Comparison of ENCODE assay signal across 8 mouse cellular contexts in the genomic region with DNA sequence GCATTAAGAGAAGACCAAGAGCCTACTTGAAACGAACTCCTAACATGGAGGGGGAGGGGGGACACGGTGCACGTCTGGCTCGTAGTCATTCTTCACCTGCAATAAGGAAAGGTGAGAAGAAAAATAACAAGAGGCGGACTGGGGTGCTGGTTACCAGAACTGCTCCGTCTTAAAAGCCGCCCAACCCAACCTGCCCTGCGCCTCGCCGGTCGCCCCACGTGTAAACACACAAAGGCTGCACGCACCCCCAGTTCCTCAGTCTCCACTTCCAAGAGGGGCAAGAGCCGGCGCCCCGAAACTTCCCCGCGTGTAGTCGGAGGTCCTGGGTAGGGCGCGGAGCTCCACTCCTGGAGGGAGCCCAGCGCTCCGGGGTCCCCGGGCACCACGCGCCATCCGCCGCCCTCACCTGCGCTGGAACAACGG. TPM values are rescaled to one million over a fixed set of nuclear protein-coding genes. Genes with fewer than 3 reads are reported as not detected.
DNase-seq lines count a peak whose midpoint lies in the region; ATAC-seq and TF ChIP-seq lines count a peak whose summit lies in the region.

No protein-coding gene starts in this region.

- no peak; the same call in none of the 2 replicates for ATAC-seq in heart, embryonic 12.5 days (ENCODE audit: insufficient number of reproducible peaks, low FRiP score)
- no peak for ATAC-seq in embryonic facial prominence, embryonic 15.5 days (ENCODE audit: insufficient number of reproducible peaks, low FRiP score, low TSS enrichment, low read depth)
- peak; percentile 18 for ATAC-seq in liver, embryonic 11.5 days (replicated peaks; ENCODE audit: low FRiP score)
- ATAC-seq in stomach, postnatal 0 days (ENCODE audit: low FRiP score, low TSS enrichment): no peak; the same call in 1 of the 2 replicates

- H3K4me3 ChIP-seq in heart, embryonic 12.5 days: peak overlapping the region; percentile 66
- peak overlapping the region; percentile 77 for H3K4me3 ChIP-seq in embryonic facial prominence, embryonic 15.5 days (replicated peaks)
- peak overlapping the region; percentile 97 for H3K4me3 ChIP-seq in liver, embryonic 11.5 days (ENCODE audit: low read depth, low read length)
- H3K4me3 ChIP-seq in stomach, postnatal 0 days (ENCODE audit: low read depth, low read length): peak overlapping the region; percentile 82

- no peak for TF ChIP-seq CTCF in stomach, postnatal 0 days (IDR thresholded peaks at IDR 0.05; ENCODE audit: low read depth)

- peaks cover 24% of the 10 kb centered on the region for H3K4me1 ChIP-seq in heart, embryonic 12.5 days (replicated peaks)
- H3K4me1 ChIP-seq in embryonic facial prominence, embryonic 15.5 days: peaks cover 7% of the 10 kb centered on the region; the same call in 1 of the 2 replicates
- peaks cover 16% of the 10 kb centered on the region for H3K4me1 ChIP-seq in liver, embryonic 11.5 days (replicated peaks; ENCODE audit: control insufficient read depth, insufficient read depth, low read length)
- 0 out of 2 replicates have a peak, but pooled peaks cover 2% of the 10 kb centered on the region for H3K4me1 ChIP-seq in stomach, postnatal 0 days (replicated peaks; ENCODE audit: control insufficient read depth, insufficient read depth)

- H3K9me3 ChIP-seq in heart, embryonic 12.5 days (replicated peaks): no peaks in the 10 kb centered on the region
- no peaks in the 10 kb centered on the region for H3K9me3 ChIP-seq in embryonic facial prominence, embryonic 15.5 days (replicated peaks)
- H3K9me3 ChIP-seq in liver, embryonic 11.5 days (ENCODE audit: control insufficient read depth, low read length): no peaks in the 10 kb centered on the region
- H3K9me3 ChIP-seq in stomach, postnatal 0 days (ENCODE audit: control insufficient read depth, low read length): no peaks in the 10 kb centered on the region

- peak overlapping the region; percentile 82 for H3K4me2 ChIP-seq in heart, embryonic 12.5 days
- peak overlapping the region; percentile 86 for H3K4me2 ChIP-seq in embryonic facial prominence, embryonic 15.5 days (replicated peaks)
- peak overlapping the region; percentile 86 for H3K4me2 ChIP-seq in liver, embryonic 11.5 days
- H3K4me2 ChIP-seq in stomach, postnatal 0 days (replicated peaks; ENCODE audit: low read depth): peak overlapping the region; percentile 94

- no peak for TF ChIP-seq EP300 in stomach, postnatal 0 days (optimal IDR thresholded peaks at IDR 0.05)

- DNase-seq in heart, adult 8-10 months (ENCODE audit: low spot score): no peak
- peak; percentile 83 for DNase-seq in A20 (ENCODE audit: low read depth, low spot score)
- no peak for DNase-seq in liver, embryonic 11.5 days (ENCODE audit: low spot score)
- DNase-seq in stomach, postnatal 0 days (ENCODE audit: low spot score): no peak
- no peak for DNase-seq in left cerebral cortex, adult 18-20 months (ENCODE audit: low spot score in 2 of 2)
- DNase-seq in spleen, adult 18-20 months: no peak

- H3K27ac ChIP-seq in heart, embryonic 12.5 days (ENCODE audit: poor library complexity, severe bottlenecking): peak overlapping the region; percentile 95
- H3K27ac ChIP-seq in embryonic facial prominence, embryonic 15.5 days (replicated peaks): peak overlapping the region; percentile 92
- peak overlapping the region; percentile 96 for H3K27ac ChIP-seq in liver, embryonic 11.5 days (ENCODE audit: low read depth, low read length)
- peak overlapping the region; percentile 95 for H3K27ac ChIP-seq in stomach, postnatal 0 days (replicated peaks)

- 0% methylated on average over 30 of the region's 30 CpGs for WGBS in heart, embryonic 12.5 days
- WGBS in embryonic facial prominence, embryonic 15.5 days: under 1% methylated on average over 30 of the region's 30 CpGs
- under 1% methylated on average over 30 of the region's 30 CpGs for WGBS in liver, embryonic 11.5 days
- under 1% methylated on average over 30 of the region's 30 CpGs for WGBS in stomach, postnatal 0 days

- no peaks in the 10 kb centered on the region for H3K27me3 ChIP-seq in heart, embryonic 12.5 days (replicated peaks)
- H3K27me3 ChIP-seq in embryonic facial prominence, embryonic 15.5 days: no peaks in the 10 kb centered on the region
- H3K27me3 ChIP-seq in liver, embryonic 11.5 days (replicated peaks; ENCODE audit: control insufficient read depth, insufficient read depth, low read length): no peaks in the 10 kb centered on the region
- H3K27me3 ChIP-seq in stomach, postnatal 0 days (ENCODE audit: control insufficient read depth, insufficient read depth, low read length): no peaks in the 10 kb centered on the region

- peaks cover 7% of the 10 kb centered on the region for H3K36me3 ChIP-seq in heart, embryonic 12.5 days
- H3K36me3 ChIP-seq in embryonic facial prominence, embryonic 15.5 days: no peaks in the 10 kb centered on the region
- H3K36me3 ChIP-seq in liver, embryonic 11.5 days (ENCODE audit: control insufficient read depth, insufficient read depth, low read length): peaks cover 5% of the 10 kb centered on the region; the same call in 1 of the 2 replicates
- no peaks in the 10 kb centered on the region for H3K36me3 ChIP-seq in stomach, postnatal 0 days (ENCODE audit: control insufficient read depth, insufficient read depth, low read length)

- peak overlapping the region; percentile 97 for H3K9ac ChIP-seq in heart, embryonic 12.5 days
- H3K9ac ChIP-seq in embryonic facial prominence, embryonic 15.5 days: peak overlapping the region; percentile 76
- peak overlapping the region; percentile 99 for H3K9ac ChIP-seq in liver, embryonic 11.5 days (ENCODE audit: low read depth, low read length)
- peak overlapping the region; percentile 91 for H3K9ac ChIP-seq in stomach, postnatal 0 days (ENCODE audit: low read length)

RNA-seq across cellular contexts. Expression of a gene that starts 1.9 kb away (rescaled TPM):
- 90.9 and 95.6 TPM in 2 replicates for polyA plus RNA-seq in heart, embryonic 12.5 days (2016; fragmentation: Nextera tagmentation; extraction: Ambion mirVana)
- 1 to 10 TPM; 2.7 to 4.9 (median 4.2) TPM for total RNA-seq in heart, adult 8-10 months (2022)
- 70.7 and 76.4 TPM in 2 replicates for polyA plus RNA-seq in embryonic facial prominence, embryonic 15.5 days (2015; fragmentation: Nextera tagmentation; extraction: Ambion mirVana)
- polyA plus RNA-seq in liver, embryonic 11.5 days (2014; fragmentation: Nextera tagmentation; extraction: Ambion mirVana): 102 and 104 TPM in 2 replicates
- 27.6 and 27.9 TPM in 2 replicates for polyA plus RNA-seq in stomach, postnatal 0 days (2015; fragmentation: Nextera tagmentation; extraction: Ambion mirVana)
- 1 to 10 TPM; 1.9 to 2.1 TPM for total RNA-seq in left cerebral cortex, adult 18-20 months (2021)

RNA-seq across cellular contexts. Expression of a gene that starts 48.3 kb away (rescaled TPM):
- polyA plus RNA-seq in heart, embryonic 12.5 days (2016; fragmentation: Nextera tagmentation; extraction: Ambion mirVana): 18.0 and 18.3 TPM in 2 replicates
- 1 to 10 TPM; 3.7 to 5.9 (median 4.2) TPM for total RNA-seq in heart, adult 8-10 months (2022)
- polyA plus RNA-seq in embryonic facial prominence, embryonic 15.5 days (2015; fragmentation: Nextera tagmentation; extraction: Ambion mirVana): 12.3 TPM in 2 replicates
- 7.9 and 10.3 TPM in 2 replicates for polyA plus RNA-seq in liver, embryonic 11.5 days (2014; fragmentation: Nextera tagmentation; extraction: Ambion mirVana)
- polyA plus RNA-seq in stomach, postnatal 0 days (2015; fragmentation: Nextera tagmentation; extraction: Ambion mirVana): 4.0 and 5.0 TPM in 2 replicates
- total RNA-seq in left cerebral cortex, adult 18-20 months (2021): 1 to 10 TPM; 7.1 to 9.0 TPM
